Mouse (Mus musculus) bone marrow, adult 2 months (tissue): ENCODE measurements around the gene Spata13.

ENCODE experiments used
- CTCF ChIP-seq: fragments of 200-500 bp; IDR thresholded peaks from 2 replicates; pipeline ENCODE4 v1.5.1; 2011; ENCODE audit warnings: low read length, control low read depth; ENCODE audit not compliant: control insufficient read depth, insufficient read depth
- POLR2A ChIP-seq: fragments of 200-500 bp; IDR thresholded peaks from 2 replicates; pipeline ENCODE4 v1.6.1; 2011; ENCODE audit warnings: low read depth, mild to moderate bottlenecking, control low read depth, low read length, borderline replicate concordance; ENCODE audit not compliant: control insufficient read depth

- TF ChIP-seq CTCF (peak; percentile 32; the same call in 1 of the 2 replicates), POLR2A (no peak)
Measured at GRCm38 (mm10) chr14:60773476-60773875, 139.7 kb downstream of the Spata13 start.
